Comparison of ENCODE assay signal across 20 mouse cellular contexts in the genomic region with DNA sequence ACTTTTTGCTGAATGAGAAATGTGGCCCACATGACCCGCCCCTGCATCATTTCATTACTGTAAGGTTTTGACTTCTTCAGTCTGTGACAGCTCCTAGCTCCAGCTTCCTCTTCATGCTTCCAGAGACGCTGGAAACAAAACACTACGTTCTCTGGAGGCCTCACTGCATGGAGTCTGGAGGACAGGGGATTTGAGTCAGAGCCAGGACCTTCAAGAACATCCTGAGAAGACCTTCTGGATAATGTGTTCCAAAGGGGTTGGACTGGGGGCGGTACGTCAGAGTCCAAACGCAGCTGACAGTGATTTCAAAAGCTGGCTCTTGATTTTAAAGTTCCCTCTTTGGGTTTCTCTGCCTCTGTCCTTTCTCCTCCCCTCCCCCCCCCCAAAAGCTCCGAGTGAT.
DNase-seq lines count a peak whose midpoint lies in the region; ATAC-seq and TF ChIP-seq lines count a peak whose summit lies in the region.
"Had no signal": no experiment of that assay in that cellular context is flagged by ENCODE, and none has a peak within 500 bp of the region (broad histone marks: within the 10 kb centered on the region; RNA-seq: fewer than 3 reads in every experiment).

No protein-coding gene starts in this region.

- no peak overlapping the region for H3K4me2 ChIP-seq in lung, postnatal 0 days (replicated peaks; ENCODE audit: low read depth, low read length)
- no peak overlapping the region for H3K4me2 ChIP-seq in forebrain, embryonic 16.5 days (ENCODE audit: low read length)
- H3K4me2 ChIP-seq: embryonic facial prominence, embryonic 13.5 days; liver, embryonic 11.5 days; lung, embryonic 14.5 days; neural tube, embryonic 13.5 days; stomach, embryonic 15.5 days had no signal

- no peaks in the 10 kb centered on the region for H3K36me3 ChIP-seq in lung, postnatal 0 days (ENCODE audit: insufficient read depth, low read length)
- no peaks in the 10 kb centered on the region for H3K36me3 ChIP-seq in forebrain, embryonic 16.5 days (ENCODE audit: control insufficient read depth, insufficient read depth)
- H3K36me3 ChIP-seq: embryonic facial prominence, embryonic 13.5 days; forebrain, embryonic 10.5 days; neural tube, embryonic 13.5 days; stomach, embryonic 15.5 days had no signal

- no peaks in the 10 kb centered on the region for H3K4me1 ChIP-seq in lung, postnatal 0 days (ENCODE audit: insufficient read depth, low read depth, low read length)
- no peaks in the 10 kb centered on the region for H3K4me1 ChIP-seq in forebrain, embryonic 16.5 days (replicated peaks; ENCODE audit: control insufficient read depth, insufficient read depth, low read length)
- H3K4me1 ChIP-seq: embryonic facial prominence, embryonic 13.5 days; megakaryocyte, embryonic 14.5 days; neural tube, embryonic 13.5 days; stomach, embryonic 15.5 days had no signal

- H3K27ac ChIP-seq in gastrocnemius, adult 2 months = no peak overlapping the region
- no peak overlapping the region for H3K27ac ChIP-seq in lung, postnatal 0 days (ENCODE audit: low read length)
- no peak overlapping the region for H3K27ac ChIP-seq in forebrain, embryonic 16.5 days (ENCODE audit: low read length)
- H3K27ac ChIP-seq: embryonic facial prominence, embryonic 13.5 days; forebrain, embryonic 10.5 days; neural tube, embryonic 13.5 days; stomach, embryonic 15.5 days had no signal

- no peak for TF ChIP-seq CTCF in gastrocnemius, adult 2 months (IDR thresholded peaks at IDR 0.05)
- no peak for TF ChIP-seq CTCF in lung, postnatal 0 days (IDR thresholded peaks at IDR 0.05)

- WGBS in lung, postnatal 0 days = 46% methylated on average over 7 of the region's 7 CpGs
- 70% methylated on average over 7 of the region's 7 CpGs for WGBS in forebrain, embryonic 16.5 days

- H3K9ac ChIP-seq in lung, postnatal 0 days (replicated peaks; ENCODE audit: low read depth) = no peak overlapping the region
- H3K9ac ChIP-seq in forebrain, embryonic 16.5 days (replicated peaks; ENCODE audit: low read depth, low read length) = no peak overlapping the region
- H3K9ac ChIP-seq: embryonic facial prominence, embryonic 13.5 days; lung, embryonic 14.5 days; neural tube, embryonic 13.5 days; stomach, embryonic 15.5 days had no signal

- no peaks in the 10 kb centered on the region for H3K9me3 ChIP-seq in lung, postnatal 0 days (ENCODE audit: low read length)
- H3K9me3 ChIP-seq in forebrain, embryonic 16.5 days (ENCODE audit: control insufficient read depth, low read length) = no peaks in the 10 kb centered on the region
- H3K9me3 ChIP-seq: embryonic facial prominence, embryonic 13.5 days; forebrain, embryonic 10.5 days; megakaryocyte, embryonic 14.5 days; neural tube, embryonic 13.5 days; stomach, embryonic 15.5 days had no signal

- no peaks in the 10 kb centered on the region for H3K27me3 ChIP-seq in lung, postnatal 0 days (replicated peaks; ENCODE audit: insufficient read depth, low read length)
- H3K27me3 ChIP-seq in forebrain, embryonic 16.5 days (replicated peaks; ENCODE audit: control insufficient read depth, insufficient read depth, low read length) = no peaks in the 10 kb centered on the region
- H3K27me3 ChIP-seq: embryonic facial prominence, embryonic 13.5 days; megakaryocyte, embryonic 14.5 days; neural tube, embryonic 13.5 days; stomach, embryonic 15.5 days had no signal

- no peak for TF ChIP-seq EP300 in lung, postnatal 0 days (IDR thresholded peaks at IDR 0.05)

- peak; percentile 53 for DNase-seq in gastrocnemius, adult 2 months
- DNase-seq in gastrocnemius, postnatal 10 days = no peak
- peak; percentile 18 for DNase-seq in lung, postnatal 0 days (ENCODE audit: low spot score)
- no peak for DNase-seq in lung, postnatal 25 days (ENCODE audit: low spot score)
- peak; percentile 69 for DNase-seq in gastrocnemius, postnatal 25 days
- DNase-seq in kidney, postnatal 36 days = peak; percentile 15 to 44
- DNase-seq: B cell, adult 2 months; cerebellum, adult 2 months; left cerebral cortex, postnatal 4 days; lung, embryonic 14.5 days; thymus, postnatal 36 days had no signal

- ATAC-seq in lung, postnatal 0 days = no peak
- ATAC-seq in forebrain, embryonic 16.5 days = no peak
- ATAC-seq in CD4-positive, CD25-positive, alpha-beta regulatory T cell, adult 4 months = no peak
- ATAC-seq: hindbrain, embryonic 16.5 days had no signal

- no peak overlapping the region for H3K4me3 ChIP-seq in gastrocnemius, adult 2 months
- H3K4me3 ChIP-seq in lung, postnatal 0 days (ENCODE audit: low read depth, low read length) = no peak overlapping the region
- no peak overlapping the region for H3K4me3 ChIP-seq in forebrain, embryonic 16.5 days (replicated peaks; ENCODE audit: low read length)
- H3K4me3 ChIP-seq: embryonic facial prominence, embryonic 13.5 days; forebrain, embryonic 10.5 days; megakaryocyte, embryonic 14.5 days; neural tube, embryonic 13.5 days; stomach, embryonic 15.5 days had no signal

- intact Hi-C loops in gastrocnemius, adult 2 months (cut with DNase I) = no loop called here

Comparison
In these comparisons a context has a peak if more than half of its experiments do, and no peak if none do; other contexts are left out.
1. DNase-seq: peak in gastrocnemius, adult 2 months (single experiment), lung, postnatal 0 days (single experiment), gastrocnemius, postnatal 25 days (single experiment) and kidney, postnatal 36 days (2 of 2); none in gastrocnemius, postnatal 10 days (single experiment) and lung, postnatal 25 days (single experiment).